Mouse (Mus musculus) kidney, embryonic 14.5 days (tissue): ENCODE data around the gene Afdn. TPM values are rescaled to one million over a fixed set of nuclear protein-coding genes. Genes with fewer than 3 reads are reported as not detected.
A peak's percentile ranks its signal among the peaks of the same experiment; 100 is the strongest.

Experiments
- ATAC-seq: fragments of 200-750 bp; cut with Nextera tagmentation; 2 replicates; pipeline ENCODE4 v1.8.0; 2017; ENCODE audit warnings: moderate number of reproducible peaks, mild to moderate bottlenecking, moderate TSS enrichment, moderate library complexity; ENCODE audit not compliant: low FRiP score, low TSS enrichment
- H3K27ac ChIP-seq: fragments of 300-500 bp; sonication (generic); 2 replicates; pipeline ENCODE4 v1.5.1; 2014; ENCODE audit warnings: low read depth, mild to moderate bottlenecking, low read length, moderate library complexity, mixed read lengths
- H3K27me3 ChIP-seq: fragments of 300-500 bp; sonication (generic); 2 replicates; pipeline ENCODE4 v1.6.1; 2014; ENCODE audit warnings: mild to moderate bottlenecking, low read length; ENCODE audit not compliant: control insufficient read depth, insufficient read depth
- H3K36me3 ChIP-seq: fragments of 300-500 bp; sonication (generic); 2 replicates; pipeline ENCODE4 v1.6.1; 2014; ENCODE audit warnings: low read length, mixed read lengths; ENCODE audit not compliant: control insufficient read depth, insufficient read depth
- H3K4me1 ChIP-seq: fragments of 300-500 bp; sonication (generic); 2 replicates; pipeline ENCODE4 v1.6.1; 2014; ENCODE audit warnings: low read length, mixed read lengths; ENCODE audit not compliant: control insufficient read depth, insufficient read depth
- H3K4me2 ChIP-seq: fragments of 300-500 bp; sonication (generic); replicated peaks from 2 replicates; pipeline ENCODE4 v1.6.1; 2014; ENCODE audit warnings: low read depth, mild to moderate bottlenecking, low read length
- H3K4me3 ChIP-seq: fragments of 300-500 bp; sonication (generic); 2 replicates; pipeline ENCODE4 v1.5.1; 2014; ENCODE audit warnings: mild to moderate bottlenecking, low read length
- H3K9ac ChIP-seq: fragments of 300-500 bp; sonication (generic); 2 replicates; pipeline ENCODE4 v1.6.1; 2014; ENCODE audit warnings: low read depth, mild to moderate bottlenecking, low read length, moderate library complexity
- H3K9me3 ChIP-seq: fragments of 300-500 bp; sonication (generic); 2 replicates; pipeline ENCODE4 v1.6.1; 2016; ENCODE audit warnings: low read length; ENCODE audit not compliant: control insufficient read depth
- WGBS: fragments of 180-500 bp; shearing (Covaris S2); extraction: QIAGEN DNeasy Blood & Tissue Kit; methylation state at CpG from one replicate; pipeline ENCODE4 v1.1.7; 2014; 5-methylcytosine and 5-hydroxymethylcytosine counted together
- polyA plus RNA-seq: library from polyadenylated mRNA; unstranded; fragments of >200 nt; fragmentation: Nextera tagmentation; extraction: Ambion mirVana; gene quantifications from 2 replicates; pipeline ENCODE4 v1.2.1, GENCODE M21; 2014

The Afdn gene
- polyA plus RNA-seq, 1 experiment from 2014 or later: 96.7 TPM

DNA sequence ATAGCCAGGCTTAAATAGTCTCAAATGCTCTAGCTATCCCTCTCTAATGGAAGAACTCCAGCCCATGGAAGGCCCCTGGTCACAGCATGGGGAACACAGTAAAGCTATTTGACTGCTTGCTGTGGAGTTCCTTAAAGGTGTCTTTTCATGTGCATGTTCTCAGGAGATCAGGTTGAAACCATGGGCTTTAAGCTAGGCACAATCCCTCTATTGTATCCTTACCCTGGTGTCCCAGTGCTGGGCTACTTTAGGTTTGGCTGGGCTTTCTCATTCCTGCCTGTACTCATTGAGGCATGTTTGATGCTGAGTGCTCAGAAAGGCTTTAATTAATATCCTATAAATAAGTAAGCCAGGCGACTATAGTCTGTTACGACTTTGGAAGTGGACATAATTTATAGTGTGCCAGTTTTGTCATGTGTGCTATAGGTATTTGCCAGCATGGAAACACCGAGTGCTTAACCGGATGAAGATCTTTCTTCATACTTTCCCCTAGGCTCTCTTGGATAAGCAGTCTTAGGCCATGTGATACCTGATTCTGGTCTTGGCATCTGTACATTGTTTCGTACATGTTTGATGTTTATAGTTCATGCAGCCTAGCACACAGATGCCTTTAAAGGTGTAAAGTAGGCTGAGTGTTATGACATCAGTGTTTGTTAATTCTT, 96.2 kb downstream of the Afdn start:
- no peak overlapping the region for H3K9ac ChIP-seq
- H3K4me2 ChIP-seq: no peak overlapping the region
- no peaks in the 10 kb centered on the region for H3K9me3 ChIP-seq
- no peak for ATAC-seq
- H3K27me3 ChIP-seq: no peaks in the 10 kb centered on the region
- no peak overlapping the region for H3K27ac ChIP-seq
- H3K4me1 ChIP-seq: no peaks in the 10 kb centered on the region
- WGBS: 79% methylated on average over 5 of the region's 5 CpGs
- H3K36me3 ChIP-seq: peaks cover 51% of the 10 kb centered on the region
- H3K4me3 ChIP-seq: no peak overlapping the region

DNA sequence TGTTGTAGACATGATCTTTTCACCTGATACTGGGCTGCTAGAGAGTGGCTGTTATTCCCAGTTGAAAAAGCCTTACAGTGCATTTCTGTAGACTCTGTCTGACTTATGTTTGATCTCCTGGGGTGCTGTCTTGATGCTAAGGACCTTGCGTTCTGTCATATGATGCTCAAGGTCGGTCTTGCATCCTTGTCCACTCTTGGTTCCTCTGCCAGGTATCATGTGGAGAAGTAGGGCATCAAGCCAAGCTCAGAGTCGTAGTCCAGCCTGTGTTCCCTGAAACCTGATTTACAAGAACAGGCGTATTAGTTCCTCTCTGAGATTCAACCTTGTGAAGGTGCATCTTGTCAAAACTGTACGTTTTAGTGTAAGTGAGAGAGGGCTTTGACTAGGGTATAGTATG, 105.0 kb downstream of the Afdn start:
- no peak for ATAC-seq
- H3K36me3 ChIP-seq: peaks cover 32% of the 10 kb centered on the region; the same call in 1 of the 2 replicates
- 93% methylated on average over 5 of the region's 5 CpGs for WGBS

DNA sequence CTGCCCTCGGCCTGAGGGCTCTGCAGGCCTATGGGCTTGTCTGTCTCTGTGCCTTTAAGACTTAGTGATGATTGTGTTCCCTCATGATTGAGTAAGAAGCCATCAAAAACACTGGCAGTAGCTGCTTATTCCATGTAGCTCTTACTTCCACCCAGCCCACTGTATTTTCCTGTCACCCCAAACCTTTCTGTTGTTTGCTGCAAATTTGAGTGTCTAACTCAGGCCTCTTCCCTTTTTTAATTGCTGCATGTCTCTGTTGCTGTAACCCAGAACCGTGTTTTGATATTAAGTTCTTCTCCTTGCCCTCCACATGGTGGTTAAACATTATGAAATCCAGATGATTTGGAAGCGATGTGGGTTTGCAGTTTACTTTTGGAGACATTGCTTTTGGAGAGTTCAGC, 106.6 kb downstream of the Afdn start:
- no peak overlapping the region for H3K9ac ChIP-seq
- H3K27me3 ChIP-seq: no peaks in the 10 kb centered on the region
- WGBS: 83% methylated on average over 3 of the region's 3 CpGs
- no peak for ATAC-seq
- H3K4me2 ChIP-seq: no peak overlapping the region
- H3K36me3 ChIP-seq: peaks cover 24% of the 10 kb centered on the region; the same call in 1 of the 2 replicates
- H3K4me3 ChIP-seq: no peak overlapping the region
- H3K9me3 ChIP-seq: no peaks in the 10 kb centered on the region
- H3K27ac ChIP-seq: no peak overlapping the region
- no peaks in the 10 kb centered on the region for H3K4me1 ChIP-seq

More for the DNA sequence above, 105.0 kb downstream of the Afdn start:
- no peak overlapping the region for H3K9ac ChIP-seq
- no peak overlapping the region for H3K4me2 ChIP-seq
- H3K4me1 ChIP-seq: no peaks in the 10 kb centered on the region
- H3K27me3 ChIP-seq: no peaks in the 10 kb centered on the region
- no peaks in the 10 kb centered on the region for H3K9me3 ChIP-seq
- H3K27ac ChIP-seq: no peak overlapping the region
- H3K4me3 ChIP-seq: no peak overlapping the region

DNA sequence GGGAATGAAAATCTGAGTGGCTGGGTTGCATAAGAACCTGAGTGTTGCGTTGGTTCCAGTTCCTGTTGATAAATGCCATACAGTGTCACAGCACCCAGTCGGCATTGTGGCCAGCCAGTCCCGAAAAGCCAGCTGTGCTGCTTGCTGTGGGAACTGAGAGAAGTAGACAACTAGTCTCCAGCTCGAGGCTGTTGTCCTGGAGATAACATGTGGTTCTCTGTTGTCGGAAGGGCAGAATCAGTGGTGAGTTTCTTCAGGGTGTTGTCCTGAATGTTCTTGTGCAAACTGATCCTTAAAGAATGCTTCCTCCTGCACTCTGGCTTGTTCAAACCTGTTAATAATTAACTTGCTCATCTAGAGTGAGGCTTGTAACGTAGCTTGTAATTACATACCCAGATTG, 107.1 kb downstream of the Afdn start:
- Histone ChIP-seq H3K4me2 (no peak overlapping the region), H3K9ac (no peak overlapping the region), H3K27ac (no peak overlapping the region), H3K4me1 (no peaks in the 10 kb centered on the region), H3K4me3 (no peak overlapping the region), H3K27me3 (no peaks in the 10 kb centered on the region), H3K36me3 (peaks cover 22% of the 10 kb centered on the region; the same call in 1 of the 2 replicates), H3K9me3 (no peaks in the 10 kb centered on the region)
- WGBS: 56% methylated on average over 6 of the region's 6 CpGs
- ATAC-seq: peak; percentile 69; the same call in 1 of the 2 replicates

DNA sequence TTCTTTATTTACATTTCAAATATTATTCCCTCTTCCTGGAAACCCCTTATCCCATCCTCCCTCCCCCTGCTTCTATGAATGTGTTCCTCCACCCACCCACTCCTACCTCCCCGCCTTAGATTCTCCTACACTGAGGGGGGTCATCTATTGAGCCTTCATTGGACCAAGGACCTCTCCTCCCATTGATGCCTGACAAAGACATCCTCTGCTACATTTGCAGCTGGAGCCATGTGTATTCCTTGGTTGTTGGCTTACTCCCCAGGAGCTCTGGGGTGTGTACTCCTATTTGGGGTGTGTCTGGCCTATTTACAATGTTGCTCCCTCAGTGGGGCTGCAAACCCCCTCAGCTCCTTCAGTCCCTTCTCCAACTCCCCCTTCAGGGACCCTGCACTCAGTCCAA, 109.9 kb downstream of the Afdn start:
- H3K4me1 ChIP-seq: no peaks in the 10 kb centered on the region

DNA sequence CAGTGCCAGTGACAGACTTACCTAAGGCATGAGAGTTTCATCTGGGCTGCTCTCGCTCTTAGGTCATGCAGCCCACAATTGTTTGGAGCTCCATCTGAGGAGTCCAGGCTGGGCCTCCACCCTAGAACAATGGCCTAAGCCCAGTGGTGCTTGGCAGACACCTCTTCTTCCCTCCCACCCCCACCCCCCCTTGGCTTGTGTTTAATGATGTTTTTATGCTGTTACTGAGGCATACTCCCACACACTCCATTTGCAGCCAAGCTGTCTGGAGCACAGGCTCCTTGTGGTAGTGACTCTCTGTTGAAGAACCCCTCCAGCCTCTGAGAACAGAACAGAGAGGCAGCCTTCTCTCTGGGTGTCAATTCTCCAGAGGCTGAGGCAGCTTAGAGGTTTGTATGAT, 113.9 kb downstream of the Afdn start:
- H3K27me3 ChIP-seq: no peaks in the 10 kb centered on the region
- WGBS: 70% methylated on average over 1 of the region's 1 CpGs
- no peaks in the 10 kb centered on the region for H3K4me1 ChIP-seq
- no peak overlapping the region for H3K27ac ChIP-seq
- no peak overlapping the region for H3K4me2 ChIP-seq
- peak; percentile 83 for ATAC-seq
- no peak overlapping the region for H3K9ac ChIP-seq
- no peaks in the 10 kb centered on the region for H3K9me3 ChIP-seq
- no peak overlapping the region for H3K4me3 ChIP-seq
- peaks cover 9% of the 10 kb centered on the region; the same call in 1 of the 2 replicates for H3K36me3 ChIP-seq

More for the DNA sequence above, 109.9 kb downstream of the Afdn start:
- no peak overlapping the region for H3K4me3 ChIP-seq
- WGBS: 89% methylated on average over 1 of the region's 1 CpGs
- ATAC-seq: no peak
- H3K9ac ChIP-seq: no peak overlapping the region
- no peak overlapping the region for H3K4me2 ChIP-seq
- H3K27ac ChIP-seq: no peak overlapping the region
- peaks cover 14% of the 10 kb centered on the region; the same call in 1 of the 2 replicates for H3K36me3 ChIP-seq
- H3K27me3 ChIP-seq: no peaks in the 10 kb centered on the region
- no peaks in the 10 kb centered on the region for H3K9me3 ChIP-seq

DNA sequence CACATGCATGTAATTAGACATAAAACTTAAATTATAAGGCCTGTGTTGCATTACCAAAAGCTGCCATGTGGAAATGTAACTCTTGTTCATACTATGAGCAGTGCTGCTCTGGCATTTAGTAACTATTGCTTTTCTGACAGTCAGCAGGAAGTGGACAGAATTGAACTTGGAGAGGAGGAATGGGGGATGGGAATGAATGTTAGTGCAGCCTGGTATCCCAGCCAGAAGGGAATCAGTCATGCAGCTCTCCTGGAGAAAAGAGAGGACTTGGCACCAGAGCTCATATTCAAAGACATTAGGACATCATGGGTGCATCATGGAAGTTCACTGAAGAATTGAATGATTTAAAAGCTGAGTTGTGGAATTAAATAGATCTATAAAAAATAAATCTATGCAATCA, 117.1 kb downstream of the Afdn start:
- peaks cover 11% of the 10 kb centered on the region; the same call in 1 of the 2 replicates for H3K36me3 ChIP-seq
- H3K27ac ChIP-seq: no peak overlapping the region
- H3K4me3 ChIP-seq: no peak overlapping the region
- H3K27me3 ChIP-seq: no peaks in the 10 kb centered on the region
- H3K4me2 ChIP-seq: no peak overlapping the region
- no peak for ATAC-seq
- no peaks in the 10 kb centered on the region for H3K4me1 ChIP-seq
- H3K9me3 ChIP-seq: no peaks in the 10 kb centered on the region
- H3K9ac ChIP-seq: no peak overlapping the region

DNA sequence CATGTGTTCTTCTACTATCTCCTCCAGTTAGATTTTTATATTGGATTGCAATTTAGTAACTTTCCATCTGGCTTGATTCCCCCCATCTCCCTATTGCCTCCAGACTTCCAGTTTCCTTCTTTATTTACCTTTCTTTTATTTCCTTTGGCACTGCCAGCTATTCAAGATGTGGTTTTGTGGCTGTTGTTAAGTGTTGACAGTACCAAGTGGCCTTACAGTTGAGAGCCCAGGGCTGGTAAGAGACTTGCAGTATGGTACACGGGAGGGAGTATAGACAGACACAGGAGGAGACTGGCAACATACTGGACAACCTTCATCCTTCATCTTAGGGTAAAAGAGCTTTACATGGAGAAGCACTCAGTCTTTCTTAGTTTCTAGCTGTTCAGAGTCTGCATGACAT, 119.4 kb downstream of the Afdn start:
- Histone ChIP-seq H3K9me3 (no peaks in the 10 kb centered on the region), H3K4me1 (no peaks in the 10 kb centered on the region), H3K4me2 (no peak overlapping the region), H3K27ac (no peak overlapping the region), H3K9ac (no peak overlapping the region), H3K4me3 (no peak overlapping the region), H3K27me3 (no peaks in the 10 kb centered on the region), H3K36me3 (peaks cover 23% of the 10 kb centered on the region; the same call in 1 of the 2 replicates)
- no peak for ATAC-seq
- 88% methylated on average over 1 of the region's 1 CpGs for WGBS

DNA sequence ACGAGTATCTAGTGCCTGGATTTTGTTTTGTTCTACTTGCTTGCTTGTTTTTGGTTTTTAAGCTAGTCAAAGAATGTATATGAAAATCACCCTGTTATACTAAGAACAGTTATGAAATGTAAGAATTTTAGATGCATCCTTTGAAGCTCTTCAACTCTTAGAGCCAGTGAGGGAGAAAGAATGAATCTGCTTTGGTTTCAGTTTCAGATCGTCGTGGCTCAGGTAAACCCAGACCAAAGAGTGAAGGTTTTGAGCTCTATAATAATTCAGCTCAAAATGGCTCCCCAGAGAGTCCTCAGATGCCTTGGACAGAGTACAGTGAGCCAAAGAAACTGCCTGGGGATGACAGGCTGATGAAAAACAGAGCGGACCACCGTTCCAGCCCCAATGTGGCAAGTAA, 123.2 kb downstream of the Afdn start:
- H3K4me2 ChIP-seq: no peak overlapping the region
- no peaks in the 10 kb centered on the region for H3K27me3 ChIP-seq
- peaks cover 40% of the 10 kb centered on the region; the same call in 1 of the 2 replicates for H3K36me3 ChIP-seq
- H3K27ac ChIP-seq: no peak overlapping the region
- 69% methylated on average over 5 of the region's 5 CpGs for WGBS
- no peaks in the 10 kb centered on the region for H3K9me3 ChIP-seq
- H3K4me1 ChIP-seq: no peaks in the 10 kb centered on the region
- no peak overlapping the region for H3K4me3 ChIP-seq
- H3K9ac ChIP-seq: no peak overlapping the region
- ATAC-seq: no peak
